ENCODE assay signal across 8 mouse cellular contexts in the genomic region with DNA sequence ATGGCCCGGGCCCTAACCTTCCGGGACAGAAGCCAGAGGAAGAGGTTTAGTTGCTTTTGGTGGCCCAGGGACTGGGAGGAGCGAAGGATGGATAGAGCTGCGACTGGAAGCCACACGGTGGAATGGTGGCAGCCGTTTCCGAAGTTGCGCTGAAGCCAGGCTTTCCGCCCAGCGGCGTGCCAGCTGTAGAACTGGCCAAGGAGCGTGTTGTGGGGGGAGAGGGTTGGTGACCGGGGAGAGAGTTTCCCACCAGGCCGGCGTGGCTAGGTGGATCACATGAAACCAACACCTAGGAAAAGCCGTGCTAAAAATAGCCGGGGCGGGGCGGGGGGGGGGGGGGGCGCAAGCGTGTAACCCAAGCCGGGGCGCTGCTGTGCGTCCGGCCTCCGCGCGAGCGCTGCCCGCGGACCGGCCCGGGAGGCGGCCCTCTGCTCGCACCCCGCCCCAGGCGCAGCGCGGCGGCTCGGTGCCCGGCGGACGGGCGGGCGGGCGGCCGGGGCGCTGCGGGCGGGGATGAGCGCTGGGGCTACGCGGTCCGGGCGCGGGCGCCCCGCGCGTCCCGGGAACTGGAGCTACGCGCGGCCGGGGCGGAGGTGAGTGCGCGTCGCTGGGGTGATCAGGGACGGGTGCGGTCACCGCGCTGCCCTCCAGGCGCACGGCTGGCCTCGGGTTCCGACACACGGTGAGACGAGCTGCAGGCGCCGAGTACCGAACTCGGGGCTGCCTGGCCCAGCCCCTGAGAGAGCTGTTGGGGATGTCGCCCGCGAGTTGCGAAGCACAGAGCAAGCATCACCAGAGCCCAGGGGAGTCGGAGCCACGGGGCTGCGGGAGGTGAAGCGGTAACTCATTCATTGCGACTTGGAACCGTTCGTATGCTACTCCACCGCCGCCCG. TPM values are rescaled to one million over a fixed set of nuclear protein-coding genes. Genes with fewer than 3 reads are reported as not detected.
A peak's percentile ranks its signal among the peaks of the same experiment; 100 is the strongest.
DNase-seq lines count a peak whose midpoint lies in the region; ATAC-seq and TF ChIP-seq lines count a peak whose summit lies in the region.

No protein-coding gene starts in this region.

- H3K27me3 ChIP-seq in embryonic facial prominence, embryonic 11.5 days (ENCODE audit: control insufficient read depth, insufficient read depth, low read length) = peaks cover 24% of the 10 kb centered on the region
- H3K27me3 ChIP-seq in heart, embryonic 16.5 days (ENCODE audit: control insufficient read depth, insufficient read depth, low read length) = peaks cover 19% of the 10 kb centered on the region; the same call in 1 of the 2 replicates
- no peaks in the 10 kb centered on the region for H3K27me3 ChIP-seq in limb, embryonic 14.5 days (ENCODE audit: control insufficient read depth, insufficient read depth, low read length)
- peaks cover 31% of the 10 kb centered on the region for H3K27me3 ChIP-seq in neural tube, embryonic 11.5 days (ENCODE audit: control insufficient read depth, insufficient read depth, low read length)

- TF ChIP-seq POLR2A in limb, embryonic 14.5 days (IDR thresholded peaks at IDR 0.05; ENCODE audit: borderline replicate concordance, extremely low read depth, insufficient read depth, insufficient read length) = no peak

- H3K27ac ChIP-seq in ES-E14 (ENCODE audit: insufficient read depth, low read depth, low read length, poor library complexity, severe bottlenecking) = no peak overlapping the region
- no peak overlapping the region for H3K27ac ChIP-seq in embryonic facial prominence, embryonic 11.5 days (replicated peaks; ENCODE audit: low read depth, low read length)
- 0 out of 2 replicates have a peak overlapping the region, but pooled peaks have one; percentile 13 for H3K27ac ChIP-seq in heart, embryonic 16.5 days (ENCODE audit: low read length)
- peak overlapping the region; percentile 61 for H3K27ac ChIP-seq in limb, embryonic 14.5 days (replicated peaks; ENCODE audit: low read depth, low read length)
- no peak overlapping the region for H3K27ac ChIP-seq in neural tube, embryonic 11.5 days (ENCODE audit: low read depth, low read length)

- peak overlapping the region; percentile 72 for H3K4me3 ChIP-seq in ES-E14 (ENCODE audit: insufficient read depth in 1 of 2, low read depth in 1 of 2, low read length in 2 of 2, poor library complexity in 1 of 2, severe bottlenecking in 1 of 2)
- peak overlapping the region; percentile 55 for H3K4me3 ChIP-seq in embryonic facial prominence, embryonic 11.5 days (ENCODE audit: low read depth, low read length)
- H3K4me3 ChIP-seq in heart, embryonic 16.5 days (ENCODE audit: low read length) = peak overlapping the region; percentile 65
- H3K4me3 ChIP-seq in limb, embryonic 14.5 days (replicated peaks; ENCODE audit: low read length) = peak overlapping the region; percentile 61
- peak overlapping the region; percentile 48 for H3K4me3 ChIP-seq in neural tube, embryonic 11.5 days (ENCODE audit: low read depth, low read length)

- under 1% methylated on average over 66 of the region's 98 CpGs for whole genome bisulfite sequencing in embryonic facial prominence, embryonic 11.5 days
- 1% methylated on average over 79 of the region's 98 CpGs for WGBS in heart, embryonic 16.5 days
- 1% methylated on average over 57 of the region's 98 CpGs for WGBS in limb, embryonic 14.5 days
- WGBS in neural tube, embryonic 11.5 days = 1% methylated on average over 74 of the region's 98 CpGs

- peak overlapping the region; percentile 52 for H3K9ac ChIP-seq in ES-E14 (ENCODE audit: insufficient read depth, low read depth, low read length, poor library complexity, severe bottlenecking)
- H3K9ac ChIP-seq in embryonic facial prominence, embryonic 11.5 days (replicated peaks; ENCODE audit: low read length) = peak overlapping the region; percentile 67
- peak overlapping the region; percentile 79 for H3K9ac ChIP-seq in heart, embryonic 16.5 days (ENCODE audit: low read length)
- H3K9ac ChIP-seq in limb, embryonic 14.5 days (ENCODE audit: low read depth, low read length, severe bottlenecking) = peak overlapping the region; percentile 78
- H3K9ac ChIP-seq in neural tube, embryonic 11.5 days (ENCODE audit: low read length) = peak overlapping the region; percentile 55

- ATAC-seq in embryonic facial prominence, embryonic 11.5 days (replicated peaks; ENCODE audit: insufficient number of reproducible peaks, low FRiP score, low TSS enrichment, low read depth) = peak; percentile 30; the same call in 1 of the 2 replicates
- peak; percentile 56 for ATAC-seq in heart, embryonic 16.5 days (replicated peaks; ENCODE audit: extremely low read depth, insufficient read depth, low FRiP score)
- peak; percentile 39 for ATAC-seq in limb, embryonic 14.5 days (ENCODE audit: low FRiP score, low read depth)
- no peak for ATAC-seq in neural tube, embryonic 11.5 days (ENCODE audit: insufficient read depth, low FRiP score, low TSS enrichment)

- in situ Hi-C loops in ES-E14 (cut with MboI; ENCODE audit: low sequenced_read_pairs in 2 of 2, unreplicated experiment in 2 of 2) = no loop called here

- no peaks in the 10 kb centered on the region for H3K36me3 ChIP-seq in ES-E14 (ENCODE audit: control insufficient read depth, insufficient read depth, low read length, poor library complexity, severe bottlenecking)
- H3K36me3 ChIP-seq in embryonic facial prominence, embryonic 11.5 days (replicated peaks; ENCODE audit: control insufficient read depth, insufficient read depth, low read depth, low read length) = no peaks in the 10 kb centered on the region
- no peaks in the 10 kb centered on the region for H3K36me3 ChIP-seq in heart, embryonic 16.5 days (ENCODE audit: control insufficient read depth, insufficient read depth)
- no peaks in the 10 kb centered on the region for H3K36me3 ChIP-seq in limb, embryonic 14.5 days (ENCODE audit: control insufficient read depth, insufficient read depth, low read length)
- no peaks in the 10 kb centered on the region for H3K36me3 ChIP-seq in neural tube, embryonic 11.5 days (ENCODE audit: control insufficient read depth, insufficient read depth, low read length)

- H3K4me1 ChIP-seq in ES-E14 (ENCODE audit: control insufficient read depth in 2 of 2, insufficient read depth in 2 of 2, low read length in 2 of 2, poor library complexity in 1 of 2) = peaks cover 0 to 12% of the 10 kb centered on the region in 2 experiments; a peak in 3 of 4 replicates
- H3K4me1 ChIP-seq in embryonic facial prominence, embryonic 11.5 days (ENCODE audit: control insufficient read depth, insufficient read depth, low read length) = peaks cover 2% of the 10 kb centered on the region; the same call in 1 of the 2 replicates
- peaks cover 24% of the 10 kb centered on the region for H3K4me1 ChIP-seq in heart, embryonic 16.5 days (ENCODE audit: control insufficient read depth, insufficient read depth, low read length)
- peaks cover 27% of the 10 kb centered on the region for H3K4me1 ChIP-seq in limb, embryonic 14.5 days (ENCODE audit: control insufficient read depth, insufficient read depth, low read length)
- peaks cover 8% of the 10 kb centered on the region; the same call in 1 of the 2 replicates for H3K4me1 ChIP-seq in neural tube, embryonic 11.5 days (ENCODE audit: control insufficient read depth, insufficient read depth, low read length)

- no peaks in the 10 kb centered on the region for H3K9me3 ChIP-seq in ES-E14 (ENCODE audit: control insufficient read depth, insufficient read depth, low read depth, low read length)
- no peaks in the 10 kb centered on the region for H3K9me3 ChIP-seq in embryonic facial prominence, embryonic 11.5 days (replicated peaks; ENCODE audit: control insufficient read depth, low read length)
- H3K9me3 ChIP-seq in heart, embryonic 16.5 days (replicated peaks; ENCODE audit: control insufficient read depth, low read length) = no peaks in the 10 kb centered on the region
- H3K9me3 ChIP-seq in limb, embryonic 14.5 days (ENCODE audit: control insufficient read depth, low read length) = no peaks in the 10 kb centered on the region
- no peaks in the 10 kb centered on the region for H3K9me3 ChIP-seq in neural tube, embryonic 11.5 days (ENCODE audit: control insufficient read depth, low read length)

- DNase-seq in heart, adult 11 months = peak; percentile 94
- no peak for DNase-seq in heart, adult 8-10 months (ENCODE audit: low spot score)
- DNase-seq in ES-E14 (ENCODE audit: low read depth, low spot score) = peak; percentile 26
- DNase-seq in embryonic facial prominence, embryonic 11.5 days (ENCODE audit: low spot score) = peak; percentile 14
- peak; percentile 27 for DNase-seq in limb, embryonic 14.5 days (ENCODE audit: low spot score)
- no peak for DNase-seq in neural tube, embryonic 11.5 days (ENCODE audit: low spot score)
- no peak for DNase-seq in c-Kit-positive CD71-positive TER-119-positive erythroid progenitor cells, embryonic 14.5 days (ENCODE audit: low spot score)

- peak overlapping the region; percentile 98 for H3K4me2 ChIP-seq in embryonic facial prominence, embryonic 11.5 days (ENCODE audit: low read depth, low read length)
- peak overlapping the region; percentile 92 for H3K4me2 ChIP-seq in heart, embryonic 16.5 days (ENCODE audit: low read depth, low read length)
- peak overlapping the region; percentile 97 for H3K4me2 ChIP-seq in limb, embryonic 14.5 days (replicated peaks; ENCODE audit: low read depth, low read length, severe bottlenecking)
- H3K4me2 ChIP-seq in neural tube, embryonic 11.5 days (ENCODE audit: low read depth) = peak overlapping the region; percentile 97

TF ChIP-seq in ES-E14, 5 proteins besides CTCF, POLR2A, EP300 and RAD21:
- TF ChIP-seq HCFC1 (IDR thresholded peaks at IDR 0.05; ENCODE audit: borderline replicate concordance, insufficient read depth, low read length) (no peak), MAFK (IDR thresholded peaks at IDR 0.05; ENCODE audit: insufficient read depth, low read depth, low read length) (no peak), CHD2 (IDR thresholded peaks at IDR 0.05; ENCODE audit: low read depth, low read length) (no peak), ZNF384 (IDR thresholded peaks at IDR 0.05; ENCODE audit: low read depth, low read length) (no peak), ZC3H11A (IDR thresholded peaks at IDR 0.05; ENCODE audit: borderline replicate concordance, low read depth, low read length) (no peak)

RNA-seq across cellular contexts. Expression of a gene that starts 51.9 kb away (rescaled TPM):
- total RNA-seq in heart, adult 8-10 months (2022) = 10 to 100 TPM; 18.1 to 23.2 (median 21.3) TPM
- 7.8 and 8.5 TPM in 2 replicates for total RNA-seq in ES-E14 (2012; rRNA removed)
- 1.5 and 1.8 TPM in 2 replicates for polyA plus RNA-seq in embryonic facial prominence, embryonic 11.5 days (2014; fragmentation: Nextera tagmentation; extraction: Ambion mirVana)
- 2.9 and 3.1 TPM in 2 replicates for polyA plus RNA-seq in heart, embryonic 16.5 days (2015; fragmentation: Nextera tagmentation; extraction: Ambion mirVana)
- 10.4 and 13.8 TPM in 2 replicates for polyA plus RNA-seq in limb, embryonic 14.5 days (2012; rRNA removed)
- 1.9 and 2.1 TPM in 2 replicates for polyA plus RNA-seq in limb, embryonic 14.5 days (2014; fragmentation: Nextera tagmentation; extraction: Ambion mirVana)
- polyA plus RNA-seq in neural tube, embryonic 11.5 days (2014; fragmentation: Nextera tagmentation; extraction: Ambion mirVana) = 1.2 and 1.5 TPM in 2 replicates

Comparison
In these comparisons a context has a peak if more than half of its experiments do, and no peak if none do; other contexts are left out.
1. DNase-seq: peak in heart, adult 11 months (single experiment), ES-E14 (single experiment), embryonic facial prominence, embryonic 11.5 days (single experiment) and limb, embryonic 14.5 days (single experiment); none in heart, adult 8-10 months (single experiment), neural tube, embryonic 11.5 days (single experiment) and c-Kit-positive CD71-positive TER-119-positive erythroid progenitor cells, embryonic 14.5 days (single experiment).
2. H3K27ac ChIP-seq: peak in heart, embryonic 16.5 days (single experiment) and limb, embryonic 14.5 days (single experiment); none in ES-E14 (single experiment), embryonic facial prominence, embryonic 11.5 days (single experiment) and neural tube, embryonic 11.5 days (single experiment).
3. Peak in every context shown above with its lines, with median percentiles within 50 percentile points of each other: H3K4me3 ChIP-seq, H3K9ac ChIP-seq and H3K4me2 ChIP-seq.